Mouse (Mus musculus): ENCODE data around the gene Gm3625. TPM values are rescaled to one million over a fixed set of nuclear protein-coding genes. Genes with fewer than 3 reads are reported as not detected.
A peak's percentile ranks its signal among the peaks of the same experiment; 100 is the strongest.

Gm3625 gene
- polyA plus RNA-seq, 1 experiment from 2014 or later = not detected

- no peaks in the 10 kb centered on the region for H3K27me3 ChIP-seq
- H3K4me2 ChIP-seq = peak overlapping the region; percentile 44
- ATAC-seq (ENCODE audit: low FRiP score, low read depth) = peak; percentile 83
- H3K9ac ChIP-seq = peak overlapping the region; percentile 2; the same call in 1 of the 2 replicates
- H3K4me3 ChIP-seq = peak overlapping the region; percentile 9
- H3K36me3 ChIP-seq = no peaks in the 10 kb centered on the region
- H3K27ac ChIP-seq (replicated peaks) = no peak overlapping the region
- H3K9me3 ChIP-seq = no peaks in the 10 kb centered on the region
- peaks cover 8% of the 10 kb centered on the region for H3K4me1 ChIP-seq (replicated peaks)
- WGBS = 17% methylated on average over 18 of the region's 18 CpGs
Observed at GRCm38 (mm10) chr12:4548053-4549013, 44.4 kb downstream of the Gm3625 start.

- Histone ChIP-seq H3K4me2 (no peak overlapping the region), H3K27me3 (no peaks in the 10 kb centered on the region), H3K9ac (no peak overlapping the region), H3K4me1 (replicated peaks) (peaks cover 8% of the 10 kb centered on the region), H3K36me3 (no peaks in the 10 kb centered on the region), H3K27ac (replicated peaks) (no peak overlapping the region), H3K9me3 (no peaks in the 10 kb centered on the region), H3K4me3 (no peak overlapping the region)
- 0 out of 2 replicates have a peak, but pooled peaks have one; percentile 42 for ATAC-seq (ENCODE audit: low FRiP score, low read depth)
- whole genome bisulfite sequencing = 50% methylated on average over 14 of the region's 14 CpGs
Observed at GRCm38 (mm10) chr12:4547557-4547956, 45.2 kb downstream of the Gm3625 start.

DNA sequence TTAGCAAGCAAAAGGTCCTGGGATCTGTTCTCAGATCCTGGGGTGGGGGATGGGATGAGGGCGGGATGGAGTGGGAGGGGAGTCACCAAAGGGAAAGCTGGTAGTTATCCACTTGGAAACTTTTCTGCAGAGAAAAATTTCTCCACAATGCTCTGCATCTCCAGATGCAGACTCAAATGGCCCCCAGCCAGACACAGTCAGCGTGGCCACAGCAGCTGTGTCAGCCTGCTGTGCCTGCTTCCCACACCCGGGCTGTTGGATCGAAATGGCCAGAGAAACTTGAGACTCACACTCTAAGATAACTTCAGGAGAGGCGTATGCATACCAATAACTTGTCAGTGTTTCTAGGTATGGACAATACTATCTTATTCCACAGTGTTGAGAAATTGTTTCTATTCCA is 46.2 kb downstream of the Gm3625 start:
- no peaks in the 10 kb centered on the region for H3K36me3 ChIP-seq
- no peak overlapping the region for H3K4me2 ChIP-seq
- 70% methylated on average over 5 of the region's 5 CpGs for WGBS
- no peaks in the 10 kb centered on the region for H3K27me3 ChIP-seq
- H3K4me1 ChIP-seq (replicated peaks) = peaks cover 8% of the 10 kb centered on the region
- H3K4me3 ChIP-seq = no peak overlapping the region
- H3K27ac ChIP-seq (replicated peaks) = no peak overlapping the region
- H3K9me3 ChIP-seq = no peaks in the 10 kb centered on the region
- H3K9ac ChIP-seq = no peak overlapping the region
- ATAC-seq (ENCODE audit: low FRiP score, low read depth) = no peak

GRCm38 (mm10) chr12:4545425-4545824 is 47.3 kb downstream of the Gm3625 start:
- Histone ChIP-seq H3K9me3 (no peaks in the 10 kb centered on the region), H3K4me1 (replicated peaks) (peaks cover 8% of the 10 kb centered on the region), H3K9ac (no peak overlapping the region), H3K27ac (replicated peaks) (no peak overlapping the region), H3K4me2 (no peak overlapping the region), H3K27me3 (no peaks in the 10 kb centered on the region), H3K4me3 (no peak overlapping the region), H3K36me3 (no peaks in the 10 kb centered on the region)
- no peak for ATAC-seq (ENCODE audit: low FRiP score, low read depth)

- H3K27me3 ChIP-seq = no peaks in the 10 kb centered on the region
- no peaks in the 10 kb centered on the region for H3K36me3 ChIP-seq
- no peaks in the 10 kb centered on the region for H3K9me3 ChIP-seq
- no peak overlapping the region for H3K9ac ChIP-seq
- no peak overlapping the region for H3K27ac ChIP-seq (replicated peaks)
- H3K4me1 ChIP-seq (replicated peaks) = peaks cover 8% of the 10 kb centered on the region
- H3K4me2 ChIP-seq = no peak overlapping the region
- H3K4me3 ChIP-seq = no peak overlapping the region
- WGBS = 94% methylated on average over 5 of the region's 5 CpGs
- ATAC-seq (ENCODE audit: low FRiP score, low read depth) = no peak
Observed at GRCm38 (mm10) chr12:4544400-4544919, 48.3 kb downstream of the Gm3625 start.

Other genes with a start within 250 kb of the Gm3625 start
- 14.1 and 16.8 TPM in 2 replicates for gene Ncoa1, start 115.7 kb downstream of the Gm3625 start, polyA plus RNA-seq (2015; fragmentation: Nextera tagmentation; extraction: Ambion mirVana)
- 24.1 and 25.6 TPM in 2 replicates for gene Itsn2, start 289 bp downstream of the Gm3625 start, polyA plus RNA-seq (2015; fragmentation: Nextera tagmentation; extraction: Ambion mirVana)
- gene Fam228a, start 145.5 kb upstream of the Gm3625 start, polyA plus RNA-seq (2015; fragmentation: Nextera tagmentation; extraction: Ambion mirVana) = 0.91 and 1.1 TPM in 2 replicates
- 13.7 and 13.8 TPM in 2 replicates for gene Pfn4, start 176.1 kb upstream of the Gm3625 start, polyA plus RNA-seq (2015; fragmentation: Nextera tagmentation; extraction: Ambion mirVana)
- 7.2 TPM in 2 replicates for gene Fam228b, start 176.3 kb upstream of the Gm3625 start, polyA plus RNA-seq (2015; fragmentation: Nextera tagmentation; extraction: Ambion mirVana)
- 174 and 203 TPM in 2 replicates for gene Sf3b6, start 224.6 kb upstream of the Gm3625 start, polyA plus RNA-seq (2015; fragmentation: Nextera tagmentation; extraction: Ambion mirVana)
- gene Fkbp1b, start 248.7 kb upstream of the Gm3625 start, polyA plus RNA-seq (2015; fragmentation: Nextera tagmentation; extraction: Ambion mirVana) = 60.0 and 71.2 TPM in 2 replicates